Mouse (Mus musculus): ENCODE results near the gene Fuca1. TPM values are rescaled to one million over a fixed set of nuclear protein-coding genes. Genes with fewer than 3 reads are reported as not detected.

Gene Fuca1
- polyA plus RNA-seq, 1 experiment: 47.9 TPM

DNA sequence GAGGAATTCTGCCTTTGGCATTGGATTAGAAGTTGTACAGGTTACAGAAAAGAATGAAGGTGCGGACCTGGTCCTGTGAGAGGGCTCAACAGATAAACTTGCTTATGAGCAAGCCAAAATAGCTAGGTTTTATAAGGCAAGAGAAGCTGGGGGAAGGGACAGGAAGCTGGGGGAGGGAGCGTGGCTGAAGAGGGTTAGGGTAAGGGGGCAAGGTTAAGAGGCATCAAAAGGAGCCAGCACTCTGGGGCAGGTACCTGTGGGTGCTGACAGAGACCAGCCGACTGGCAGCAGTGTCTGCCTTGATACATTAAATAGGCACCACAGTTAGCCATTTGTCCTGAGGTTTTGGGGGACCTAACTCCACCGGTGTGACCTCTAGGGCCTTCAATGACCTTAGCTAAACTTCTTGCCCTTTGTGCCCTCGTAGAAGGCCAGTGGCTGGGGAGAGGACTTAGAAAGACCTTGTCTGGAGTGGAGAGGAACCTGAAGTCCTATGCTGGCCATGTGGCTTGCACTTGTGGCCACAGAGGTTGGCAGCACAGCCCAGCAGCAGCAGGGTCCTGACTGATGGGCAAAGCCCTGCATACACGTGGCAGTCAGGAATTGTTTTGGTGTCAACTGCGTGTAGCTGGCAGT lies 36.5 kb upstream of the Fuca1 start:
- Histone ChIP-seq H3K27ac (ENCODE audit: insufficient read depth, low read length) (no peak overlapping the region), H3K27me3 (ENCODE audit: control insufficient read depth, insufficient read depth, low read length) (no peaks in the 10 kb centered on the region), H3K4me1 (ENCODE audit: control insufficient read depth, insufficient read depth, low read length) (no peaks in the 10 kb centered on the region), H3K4me3 (replicated peaks; ENCODE audit: insufficient read depth, low read depth, low read length) (no peak overlapping the region)
- WGBS: 63% methylated on average over 7 of the region's 7 CpGs
- no peak for TF ChIP-seq CTCF (IDR thresholded peaks at IDR 0.05; ENCODE audit: borderline replicate concordance, insufficient read depth, low read depth, low read length)
- no peak for TF ChIP-seq POLR2A (IDR thresholded peaks at IDR 0.05; ENCODE audit: borderline replicate concordance, insufficient read depth, low read length)
- no peak for DNase-seq

DNA sequence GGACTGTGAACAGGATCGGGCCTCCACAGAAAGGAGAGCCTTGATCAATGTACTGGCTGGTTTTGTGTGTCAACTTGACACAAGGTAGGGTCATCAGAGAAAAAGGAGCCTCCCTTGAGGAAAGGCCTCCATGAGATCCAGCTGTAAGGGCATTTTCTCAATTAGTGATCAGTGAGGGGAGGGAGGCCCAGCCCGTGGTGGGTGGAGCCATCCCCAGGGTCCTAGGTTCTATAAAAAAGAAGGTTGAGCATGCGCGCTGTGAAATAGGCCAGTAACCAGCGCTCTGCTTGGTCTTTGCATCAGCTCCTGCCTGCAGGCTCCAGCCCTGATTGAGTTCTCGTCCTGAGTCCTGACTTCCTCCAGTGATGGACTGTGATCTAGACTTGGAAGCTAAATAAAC lies 36.0 kb upstream of the Fuca1 start:
- H3K4me1 ChIP-seq (ENCODE audit: control insufficient read depth, insufficient read depth, low read length): no peaks in the 10 kb centered on the region
- no peak for TF ChIP-seq POLR2A (IDR thresholded peaks at IDR 0.05; ENCODE audit: borderline replicate concordance, insufficient read depth, low read length)
- no peaks in the 10 kb centered on the region for H3K27me3 ChIP-seq (ENCODE audit: control insufficient read depth, insufficient read depth, low read length)
- WGBS: 50% methylated on average over 6 of the region's 6 CpGs
- H3K4me3 ChIP-seq (replicated peaks; ENCODE audit: insufficient read depth, low read depth, low read length): no peak overlapping the region
- no peak for DNase-seq
- no peak overlapping the region for H3K27ac ChIP-seq (ENCODE audit: insufficient read depth, low read length)

DNA sequence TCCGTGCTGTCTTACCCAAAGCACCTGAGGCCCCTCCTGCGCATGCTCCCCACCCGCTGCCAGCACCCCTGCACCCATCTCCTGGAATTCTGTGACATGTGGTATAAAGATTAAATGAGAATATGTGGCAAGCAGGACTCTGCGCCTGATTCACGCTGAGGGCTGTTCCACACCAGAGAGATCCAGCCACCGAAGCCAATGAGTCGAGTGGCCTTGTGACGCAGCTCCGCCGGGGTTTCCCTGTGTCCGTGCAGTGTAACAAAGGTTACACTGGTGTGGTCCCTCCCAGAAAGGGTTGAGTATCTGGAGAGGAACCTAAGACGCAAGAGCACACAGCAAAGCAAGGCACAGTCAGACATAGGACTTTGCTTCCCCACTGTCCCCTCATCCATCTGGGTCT lies 34.9 kb upstream of the Fuca1 start:
- TF ChIP-seq POLR2A (IDR thresholded peaks at IDR 0.05; ENCODE audit: borderline replicate concordance, insufficient read depth, low read length) (no peak), CTCF (IDR thresholded peaks at IDR 0.05; ENCODE audit: borderline replicate concordance, insufficient read depth, low read depth, low read length) (no peak)
- H3K4me1 ChIP-seq (ENCODE audit: control insufficient read depth, insufficient read depth, low read length): no peaks in the 10 kb centered on the region
- H3K27me3 ChIP-seq (ENCODE audit: control insufficient read depth, insufficient read depth, low read length): no peaks in the 10 kb centered on the region
- WGBS: 91% methylated on average over 12 of the region's 12 CpGs
- DNase-seq: no peak
- H3K4me3 ChIP-seq (replicated peaks; ENCODE audit: insufficient read depth, low read depth, low read length): no peak overlapping the region
- no peak overlapping the region for H3K27ac ChIP-seq (ENCODE audit: insufficient read depth, low read length)

DNA sequence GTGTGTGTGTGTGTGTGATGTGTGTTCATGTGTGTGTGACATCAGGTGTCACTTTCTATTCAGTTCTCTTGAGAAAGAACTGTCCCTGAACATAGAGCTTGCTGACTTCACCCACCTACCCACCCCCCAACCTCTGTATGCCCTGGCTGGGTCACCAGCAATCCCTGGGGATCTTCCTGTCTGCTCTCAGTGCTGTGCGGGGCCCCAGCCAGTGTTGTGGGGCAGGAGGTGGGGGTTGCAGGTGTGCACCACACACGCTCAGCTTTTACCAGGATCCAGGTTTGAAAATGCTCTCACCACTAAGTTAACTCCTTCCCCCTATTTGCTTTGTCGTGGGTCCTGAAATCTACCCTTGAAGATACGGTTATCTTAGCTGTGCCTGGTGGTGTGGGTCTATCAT lies 34.4 kb upstream of the Fuca1 start:
- Histone ChIP-seq H3K27me3 (ENCODE audit: control insufficient read depth, insufficient read depth, low read length) (no peaks in the 10 kb centered on the region), H3K27ac (ENCODE audit: insufficient read depth, low read length) (no peak overlapping the region), H3K4me3 (replicated peaks; ENCODE audit: insufficient read depth, low read depth, low read length) (no peak overlapping the region), H3K4me1 (ENCODE audit: control insufficient read depth, insufficient read depth, low read length) (no peaks in the 10 kb centered on the region)
- 89% methylated on average over 4 of the region's 4 CpGs for WGBS
- no peak for DNase-seq
- TF ChIP-seq POLR2A (IDR thresholded peaks at IDR 0.05; ENCODE audit: borderline replicate concordance, insufficient read depth, low read length): no peak
- no peak for TF ChIP-seq CTCF (IDR thresholded peaks at IDR 0.05; ENCODE audit: borderline replicate concordance, insufficient read depth, low read depth, low read length)

DNA sequence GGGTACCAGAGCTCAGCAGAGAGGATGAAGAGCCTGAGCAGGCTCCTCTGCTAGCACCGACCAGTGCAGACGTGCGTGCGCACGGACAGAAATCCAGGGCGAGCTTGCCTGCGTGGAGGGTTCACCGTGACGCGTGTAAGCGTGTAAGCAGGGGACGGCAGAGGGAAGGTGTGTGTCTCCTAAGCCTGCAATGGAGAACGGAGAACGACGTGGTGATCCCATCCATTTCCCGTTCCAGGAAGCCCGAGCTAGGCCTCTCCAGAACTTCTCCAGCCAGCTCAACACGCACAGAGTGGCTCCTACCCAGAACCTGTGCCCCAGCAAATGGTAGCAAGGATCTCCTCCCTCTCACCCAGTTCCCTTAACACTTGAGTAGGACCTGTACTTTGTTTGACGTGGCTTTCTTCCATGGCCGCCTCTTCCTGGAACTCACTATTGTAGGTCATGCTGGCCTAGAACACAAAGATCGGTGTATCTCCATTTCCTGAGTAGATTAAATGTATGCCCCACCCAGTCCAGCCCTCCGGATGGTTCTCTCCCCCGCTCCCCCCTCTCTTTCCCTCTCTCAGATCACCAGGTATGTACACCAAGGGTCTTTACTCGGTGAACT lies 32.0 kb upstream of the Fuca1 start:
- TF ChIP-seq POLR2A (IDR thresholded peaks at IDR 0.05; ENCODE audit: borderline replicate concordance, insufficient read depth, low read length) (no peak), CTCF (IDR thresholded peaks at IDR 0.05; ENCODE audit: borderline replicate concordance, insufficient read depth, low read depth, low read length) (no peak)
- H3K4me3 ChIP-seq (replicated peaks; ENCODE audit: insufficient read depth, low read depth, low read length): no peak overlapping the region
- no peaks in the 10 kb centered on the region for H3K27me3 ChIP-seq (ENCODE audit: control insufficient read depth, insufficient read depth, low read length)
- no peaks in the 10 kb centered on the region for H3K4me1 ChIP-seq (ENCODE audit: control insufficient read depth, insufficient read depth, low read length)
- H3K27ac ChIP-seq (ENCODE audit: insufficient read depth, low read length): no peak overlapping the region
- no peak for DNase-seq
- 93% methylated on average over 24 of the region's 24 CpGs for WGBS

DNA sequence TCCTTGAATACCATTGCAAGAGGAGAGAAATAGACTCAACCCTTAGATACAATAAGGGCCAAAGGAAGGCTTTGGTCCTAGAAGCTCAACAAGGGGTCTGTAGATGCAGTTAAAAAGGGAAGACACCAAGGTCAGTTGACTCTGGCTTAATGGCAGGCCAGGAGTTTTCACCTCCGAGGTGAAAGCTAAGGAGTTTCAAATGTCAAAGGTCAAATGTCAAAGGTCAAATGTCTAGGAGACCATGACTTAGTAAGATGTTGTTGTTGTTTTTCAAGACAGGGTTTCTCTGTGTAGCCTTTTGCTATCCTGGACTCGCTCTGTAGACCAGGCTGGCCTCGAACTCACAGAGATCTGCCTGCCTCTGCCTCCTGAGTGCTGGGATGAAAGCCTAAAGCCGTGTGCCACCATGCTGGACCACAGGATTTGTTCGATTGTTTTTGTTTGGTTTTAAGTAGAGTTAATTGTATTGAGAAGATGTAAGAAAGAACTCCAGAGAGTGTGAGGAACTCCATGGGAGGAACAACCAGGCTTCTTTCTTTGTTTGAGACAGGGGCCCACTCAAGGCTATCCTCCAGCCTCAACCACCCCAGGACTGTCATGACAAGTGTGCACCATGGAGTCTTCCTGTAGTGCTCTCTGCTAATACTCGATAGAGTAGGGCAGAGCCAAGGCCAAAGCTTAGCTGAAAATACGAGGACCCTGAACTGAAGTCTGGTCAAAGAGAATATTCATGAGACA lies 31.2 kb upstream of the Fuca1 start:
- WGBS: 79% methylated on average over 7 of the region's 7 CpGs
- no peak for TF ChIP-seq POLR2A (IDR thresholded peaks at IDR 0.05; ENCODE audit: borderline replicate concordance, insufficient read depth, low read length)
- no peak for TF ChIP-seq CTCF (IDR thresholded peaks at IDR 0.05; ENCODE audit: borderline replicate concordance, insufficient read depth, low read depth, low read length)
- Histone ChIP-seq H3K27me3 (ENCODE audit: control insufficient read depth, insufficient read depth, low read length) (no peaks in the 10 kb centered on the region), H3K4me1 (ENCODE audit: control insufficient read depth, insufficient read depth, low read length) (no peaks in the 10 kb centered on the region), H3K4me3 (replicated peaks; ENCODE audit: insufficient read depth, low read depth, low read length) (no peak overlapping the region), H3K27ac (ENCODE audit: insufficient read depth, low read length) (no peak overlapping the region)
- no peak for DNase-seq

DNA sequence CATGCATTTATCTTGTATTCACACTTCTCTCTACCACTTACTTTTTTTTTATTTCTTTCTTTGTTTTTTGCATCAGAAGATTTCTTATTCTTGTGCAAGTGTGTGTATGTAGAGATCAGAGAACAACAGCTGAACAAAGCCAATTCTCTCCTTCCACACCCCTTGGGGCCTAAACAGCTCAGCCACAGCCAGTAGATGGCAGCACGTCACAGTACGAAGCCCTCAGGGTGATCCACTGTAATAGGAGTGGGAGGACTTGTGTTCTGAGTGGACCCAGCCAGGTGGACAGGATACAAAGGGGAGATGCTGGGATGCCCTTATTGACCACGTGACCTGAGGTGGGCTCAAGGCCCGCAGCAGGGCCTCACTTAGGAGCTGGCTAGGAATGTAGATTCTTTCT lies 30.7 kb upstream of the Fuca1 start:
- 4% methylated on average over 4 of the region's 4 CpGs for WGBS

DNA sequence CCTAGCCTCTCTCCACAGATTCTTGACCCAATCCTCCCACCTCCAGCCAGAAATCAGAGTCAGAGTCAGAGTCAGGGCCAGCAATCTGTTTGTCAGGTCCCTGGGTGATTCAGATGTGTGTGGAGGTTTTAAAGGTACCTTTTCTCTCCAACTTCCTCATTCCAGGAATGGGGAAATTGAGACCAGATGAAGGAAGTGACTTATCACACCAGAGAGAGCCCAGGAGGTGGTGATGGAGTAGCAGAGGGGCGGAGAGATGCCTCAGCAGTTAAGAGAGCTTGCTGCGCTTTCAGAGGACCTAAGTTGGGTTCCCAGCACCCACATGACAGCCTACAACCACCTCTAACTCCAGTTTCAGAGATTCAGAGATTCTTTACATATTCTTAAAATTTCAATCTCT lies 29.0 kb upstream of the Fuca1 start:
- no peak for DNase-seq

More for the DNA sequence above, 30.7 kb upstream of the Fuca1 start:
- peak; percentile 69 to 74 for DNase-seq
- Histone ChIP-seq H3K27me3 (ENCODE audit: control insufficient read depth, insufficient read depth, low read length) (no peaks in the 10 kb centered on the region), H3K27ac (ENCODE audit: insufficient read depth, low read length) (no peak overlapping the region), H3K4me3 (replicated peaks; ENCODE audit: insufficient read depth, low read depth, low read length) (no peak overlapping the region), H3K4me1 (ENCODE audit: control insufficient read depth, insufficient read depth, low read length) (no peaks in the 10 kb centered on the region)
- TF ChIP-seq CTCF (IDR thresholded peaks at IDR 0.05; ENCODE audit: borderline replicate concordance, insufficient read depth, low read depth, low read length): peak; percentile 97
- TF ChIP-seq POLR2A (IDR thresholded peaks at IDR 0.05; ENCODE audit: borderline replicate concordance, insufficient read depth, low read length): no peak

More for the DNA sequence above, 29.0 kb upstream of the Fuca1 start:
- WGBS: 87% methylated on average over 2 of the region's 2 CpGs
- Histone ChIP-seq H3K4me1 (ENCODE audit: control insufficient read depth, insufficient read depth, low read length) (no peaks in the 10 kb centered on the region), H3K4me3 (replicated peaks; ENCODE audit: insufficient read depth, low read depth, low read length) (no peak overlapping the region), H3K27ac (ENCODE audit: insufficient read depth, low read length) (no peak overlapping the region), H3K27me3 (ENCODE audit: control insufficient read depth, insufficient read depth, low read length) (no peaks in the 10 kb centered on the region)
- TF ChIP-seq CTCF (IDR thresholded peaks at IDR 0.05; ENCODE audit: borderline replicate concordance, insufficient read depth, low read depth, low read length) (no peak), POLR2A (IDR thresholded peaks at IDR 0.05; ENCODE audit: borderline replicate concordance, insufficient read depth, low read length) (no peak)

Measured in cerebellum, adult 2 months (tissue).